Mouse (Mus musculus) intestine, embryonic 15.5 days (tissue): ENCODE data around the gene Ppp1r2. TPM values are rescaled to one million over a fixed set of nuclear protein-coding genes. Genes with fewer than 3 reads are reported as not detected.

Source experiments
- ATAC-seq: fragments of 200-750 bp; cut with Nextera tagmentation; 2 replicates; pipeline ENCODE4 v1.8.0; 2017; ENCODE audit warnings: moderate TSS enrichment, moderate library complexity
- H3K27ac ChIP-seq: fragments of 300-500 bp; sonication (generic); 2 replicates; pipeline ENCODE4 v1.5.1; 2015; ENCODE audit warnings: mild to moderate bottlenecking, inconsistent platforms
- H3K27me3 ChIP-seq: fragments of 300-500 bp; sonication (generic); replicated peaks from 2 replicates; pipeline ENCODE4 v1.6.1; 2015; ENCODE audit warnings: inconsistent platforms
- H3K36me3 ChIP-seq: fragments of 300-500 bp; sonication (generic); 2 replicates; pipeline ENCODE4 v1.6.1; 2015; ENCODE audit warnings: inconsistent platforms
- H3K4me1 ChIP-seq: fragments of 300-500 bp; sonication (generic); replicated peaks from 2 replicates; pipeline ENCODE4 v1.6.1; 2015; ENCODE audit warnings: inconsistent platforms
- H3K4me2 ChIP-seq: fragments of 300-500 bp; sonication (generic); replicated peaks from 2 replicates; pipeline ENCODE4 v1.6.1; 2015; ENCODE audit warnings: mild to moderate bottlenecking, inconsistent platforms
- H3K4me3 ChIP-seq: fragments of 300-500 bp; sonication (generic); replicated peaks from 2 replicates; pipeline ENCODE4 v1.5.1; 2015; ENCODE audit warnings: inconsistent platforms
- H3K9ac ChIP-seq: fragments of 300-500 bp; sonication (generic); 2 replicates; pipeline ENCODE4 v1.6.1; 2015; ENCODE audit warnings: inconsistent platforms
- H3K9me3 ChIP-seq: fragments of 300-500 bp; sonication (generic); 2 replicates; pipeline ENCODE4 v1.6.1; 2016; ENCODE audit warnings: inconsistent platforms
- WGBS: fragments of 180-500 bp; shearing (Covaris S2); methylation state at CpG from one replicate; pipeline ENCODE4 v1.1.7; 2015; 5-methylcytosine and 5-hydroxymethylcytosine counted together
- polyA plus RNA-seq: library from polyadenylated mRNA; unstranded; fragments of >200 nt; fragmentation: Nextera tagmentation; extraction: Ambion mirVana; gene quantifications from 2 replicates; pipeline ENCODE4 v1.2.1, GENCODE M21; 2015

The Ppp1r2 gene
- polyA plus RNA-seq, 1 experiment from 2014 or later: 84.6 TPM

DNA sequence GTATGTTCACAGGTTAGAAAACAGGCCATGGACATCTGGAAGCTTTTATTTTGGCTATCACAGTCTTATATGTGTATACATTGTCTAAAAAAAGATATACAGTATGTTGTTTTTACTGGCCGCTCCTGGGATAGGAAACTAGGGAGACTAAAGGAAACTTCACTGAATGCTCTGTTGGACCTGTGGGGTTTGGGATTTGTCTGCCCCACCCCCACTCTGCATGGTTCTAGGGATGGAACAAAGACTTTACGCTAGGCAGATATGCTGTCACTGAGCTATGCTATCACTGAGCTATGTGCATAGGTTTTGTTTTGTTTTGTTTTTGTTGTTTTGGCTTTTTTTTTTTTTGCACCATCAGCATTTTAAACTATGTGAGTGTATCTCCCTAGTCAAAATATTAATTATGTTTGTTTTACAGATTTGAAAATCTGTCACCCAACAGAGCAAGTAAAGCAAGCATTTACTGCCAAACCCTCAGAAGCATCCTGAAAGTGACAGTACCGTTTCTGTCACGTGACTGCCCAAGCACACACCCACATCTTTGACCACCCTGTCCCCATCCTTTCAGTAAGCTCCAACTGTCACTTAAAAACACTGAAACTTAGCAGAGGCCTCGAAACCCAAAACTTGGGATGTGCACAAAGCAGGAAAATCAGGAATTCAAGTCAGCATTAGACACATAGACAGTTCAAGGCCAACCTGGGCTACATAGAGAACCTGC, 30.3 kb upstream of the Ppp1r2 start:
- 62% methylated on average over 5 of the region's 5 CpGs for WGBS
- no peak for ATAC-seq

GRCm38 (mm10) chr16:31303276-31303675, 28.2 kb upstream of the Ppp1r2 start:
- 72% methylated on average over 10 of the region's 10 CpGs for WGBS
- no peak for ATAC-seq

More for the DNA sequence above, 30.3 kb upstream of the Ppp1r2 start:
- H3K4me3 ChIP-seq: no peak overlapping the region
- no peaks in the 10 kb centered on the region for H3K4me1 ChIP-seq
- no peaks in the 10 kb centered on the region for H3K27me3 ChIP-seq
- no peaks in the 10 kb centered on the region for H3K36me3 ChIP-seq
- H3K4me2 ChIP-seq: no peak overlapping the region
- no peak overlapping the region for H3K27ac ChIP-seq
- H3K9ac ChIP-seq: no peak overlapping the region
- no peaks in the 10 kb centered on the region for H3K9me3 ChIP-seq

GRCm38 (mm10) chr16:31300883-31301532, 25.9 kb upstream of the Ppp1r2 start:
- H3K4me2 ChIP-seq: no peak overlapping the region
- peaks cover 12% of the 10 kb centered on the region; the same call in 1 of the 2 replicates for H3K4me1 ChIP-seq
- H3K9me3 ChIP-seq: no peaks in the 10 kb centered on the region
- ATAC-seq: no peak
- no peaks in the 10 kb centered on the region for H3K36me3 ChIP-seq
- H3K9ac ChIP-seq: no peak overlapping the region
- 88% methylated on average over 6 of the region's 6 CpGs for whole genome bisulfite sequencing
- H3K27me3 ChIP-seq: no peaks in the 10 kb centered on the region
- no peak overlapping the region for H3K4me3 ChIP-seq
- H3K27ac ChIP-seq: no peak overlapping the region

More at GRCm38 (mm10) chr16:31303276-31303675, 28.2 kb upstream of the Ppp1r2 start:
- Histone ChIP-seq H3K4me3 (no peak overlapping the region), H3K27ac (no peak overlapping the region), H3K36me3 (no peaks in the 10 kb centered on the region), H3K4me2 (no peak overlapping the region), H3K9me3 (no peaks in the 10 kb centered on the region), H3K27me3 (no peaks in the 10 kb centered on the region), H3K4me1 (peaks cover 12% of the 10 kb centered on the region; the same call in 1 of the 2 replicates), H3K9ac (no peak overlapping the region)

DNA sequence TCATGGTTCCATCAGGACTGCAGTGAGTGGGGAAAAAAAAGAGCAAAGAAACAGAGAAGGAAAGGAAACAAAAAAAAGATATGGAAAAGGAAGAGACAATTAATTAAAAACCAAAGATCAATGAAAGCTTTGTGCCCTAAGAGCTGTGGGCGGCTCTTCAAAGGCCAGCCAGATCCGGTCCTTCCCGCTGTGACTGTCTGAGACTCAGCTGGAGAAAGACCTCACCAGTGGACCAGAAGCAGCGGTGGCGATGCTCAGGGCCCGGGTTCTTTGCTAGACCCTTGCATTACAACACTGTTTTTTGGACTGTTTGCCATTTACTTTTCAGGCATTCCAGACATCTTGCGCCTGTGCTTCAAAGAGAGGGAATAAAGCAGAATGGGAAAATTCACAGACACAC, 25.4 kb upstream of the Ppp1r2 start:
- no peak for ATAC-seq
- 52% methylated on average over 7 of the region's 7 CpGs for WGBS
- H3K4me1 ChIP-seq: peaks cover 12% of the 10 kb centered on the region; the same call in 1 of the 2 replicates
- no peak overlapping the region for H3K4me2 ChIP-seq
- no peak overlapping the region for H3K9ac ChIP-seq
- no peaks in the 10 kb centered on the region for H3K27me3 ChIP-seq
- no peak overlapping the region for H3K4me3 ChIP-seq
- no peak overlapping the region for H3K27ac ChIP-seq
- no peaks in the 10 kb centered on the region for H3K9me3 ChIP-seq
- no peaks in the 10 kb centered on the region for H3K36me3 ChIP-seq

- Histone ChIP-seq H3K27me3 (no peaks in the 10 kb centered on the region), H3K4me2 (no peak overlapping the region), H3K9me3 (no peaks in the 10 kb centered on the region), H3K36me3 (no peaks in the 10 kb centered on the region), H3K27ac (no peak overlapping the region), H3K9ac (no peak overlapping the region), H3K4me3 (no peak overlapping the region), H3K4me1 (peaks cover 12% of the 10 kb centered on the region; the same call in 1 of the 2 replicates)
- peak; percentile 56 for ATAC-seq
- WGBS: 32% methylated on average over 3 of the region's 3 CpGs
Observed at GRCm38 (mm10) chr16:31299960-31300353, 24.9 kb upstream of the Ppp1r2 start.

- 31% methylated on average over 11 of the region's 11 CpGs for WGBS
- H3K36me3 ChIP-seq: no peaks in the 10 kb centered on the region
- ATAC-seq: no peak
Observed at GRCm38 (mm10) chr16:31299164-31299959, 24.3 kb upstream of the Ppp1r2 start.

GRCm38 (mm10) chr16:31297113-31297512, 22.0 kb upstream of the Ppp1r2 start:
- H3K9ac ChIP-seq: no peak overlapping the region
- H3K4me2 ChIP-seq: no peak overlapping the region
- H3K4me1 ChIP-seq: peaks cover 12% of the 10 kb centered on the region; the same call in 1 of the 2 replicates
- no peak for ATAC-seq
- WGBS: 89% methylated on average over 7 of the region's 7 CpGs
- H3K4me3 ChIP-seq: no peak overlapping the region
- H3K27ac ChIP-seq: no peak overlapping the region
- no peaks in the 10 kb centered on the region for H3K36me3 ChIP-seq
- no peaks in the 10 kb centered on the region for H3K27me3 ChIP-seq
- H3K9me3 ChIP-seq: no peaks in the 10 kb centered on the region

More at GRCm38 (mm10) chr16:31299164-31299959, 24.3 kb upstream of the Ppp1r2 start:
- H3K4me1 ChIP-seq: peaks cover 12% of the 10 kb centered on the region; the same call in 1 of the 2 replicates
- H3K9ac ChIP-seq: no peak overlapping the region
- no peak overlapping the region for H3K27ac ChIP-seq
- no peaks in the 10 kb centered on the region for H3K9me3 ChIP-seq
- no peak overlapping the region for H3K4me2 ChIP-seq
- H3K27me3 ChIP-seq: no peaks in the 10 kb centered on the region
- H3K4me3 ChIP-seq: no peak overlapping the region

DNA sequence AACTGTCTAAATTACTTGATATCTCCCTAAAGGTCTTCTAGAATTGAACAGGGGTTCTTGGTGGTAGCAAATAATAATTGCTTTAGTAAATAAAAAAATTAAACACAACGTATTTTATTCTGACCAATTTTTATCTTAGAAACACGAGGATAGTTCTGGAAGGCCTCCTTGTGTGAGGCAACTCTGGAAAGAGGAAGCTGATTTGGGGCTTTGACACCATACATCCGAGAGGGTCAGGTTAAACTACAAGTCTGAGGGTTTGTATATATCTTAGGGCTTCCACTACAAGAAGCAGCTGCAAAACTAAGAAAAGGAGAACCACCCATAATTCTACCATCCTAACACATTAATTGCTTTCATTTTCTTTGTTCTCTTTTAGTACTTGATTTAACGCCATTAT, 18.7 kb upstream of the Ppp1r2 start:
- Histone ChIP-seq H3K4me1 (peaks cover 9% of the 10 kb centered on the region; the same call in 1 of the 2 replicates), H3K4me2 (no peak overlapping the region), H3K4me3 (no peak overlapping the region), H3K27ac (no peak overlapping the region), H3K9me3 (no peaks in the 10 kb centered on the region), H3K27me3 (no peaks in the 10 kb centered on the region), H3K36me3 (no peaks in the 10 kb centered on the region), H3K9ac (no peak overlapping the region)
- no peak for ATAC-seq
- WGBS: 60% methylated on average over 4 of the region's 4 CpGs

GRCm38 (mm10) chr16:31290751-31291365, 15.8 kb upstream of the Ppp1r2 start:
- Histone ChIP-seq H3K4me3 (no peak overlapping the region), H3K27me3 (no peaks in the 10 kb centered on the region), H3K9ac (no peak overlapping the region), H3K36me3 (no peaks in the 10 kb centered on the region), H3K4me2 (no peak overlapping the region), H3K27ac (peak overlapping the region; percentile 34; the same call in 1 of the 2 replicates), H3K9me3 (no peaks in the 10 kb centered on the region), H3K4me1 (peaks cover 9% of the 10 kb centered on the region; the same call in 1 of the 2 replicates)
- peak; percentile 46; the same call in 1 of the 2 replicates for ATAC-seq
- WGBS: 76% methylated on average over 7 of the region's 7 CpGs

- peaks cover 9% of the 10 kb centered on the region; the same call in 1 of the 2 replicates for H3K4me1 ChIP-seq
- H3K27ac ChIP-seq: peak overlapping the region; percentile 34; the same call in 1 of the 2 replicates
- 19% methylated on average over 10 of the region's 10 CpGs for WGBS
- H3K27me3 ChIP-seq: no peaks in the 10 kb centered on the region
- peak; percentile 95 for ATAC-seq
- H3K9ac ChIP-seq: no peak overlapping the region
- H3K4me2 ChIP-seq: no peak overlapping the region
- H3K36me3 ChIP-seq: no peaks in the 10 kb centered on the region
- H3K9me3 ChIP-seq: no peaks in the 10 kb centered on the region
- H3K4me3 ChIP-seq: no peak overlapping the region
Observed at GRCm38 (mm10) chr16:31290281-31290680, 15.2 kb upstream of the Ppp1r2 start.

DNA sequence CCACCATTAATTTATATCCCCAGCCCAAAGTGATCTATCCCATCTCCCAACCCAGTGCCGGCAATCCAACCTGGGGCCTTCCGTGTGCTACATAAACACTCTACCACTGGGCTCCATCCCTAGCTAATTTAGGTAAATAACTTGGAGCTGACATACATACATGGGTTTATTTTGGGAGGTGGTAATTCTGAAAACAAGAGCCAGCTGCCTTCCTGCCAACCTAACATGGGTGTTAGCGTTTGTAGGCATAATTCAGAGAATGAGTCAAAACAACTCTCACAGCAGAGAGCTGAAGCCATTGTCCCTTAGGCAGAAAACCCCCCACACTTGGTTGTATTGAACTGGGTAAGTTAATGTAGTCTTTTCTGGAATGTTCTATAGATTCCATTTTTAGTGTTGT, 12.6 kb upstream of the Ppp1r2 start:
- WGBS: 82% methylated on average over 3 of the region's 3 CpGs
- H3K9me3 ChIP-seq: no peaks in the 10 kb centered on the region
- no peaks in the 10 kb centered on the region for H3K27me3 ChIP-seq
- no peak for ATAC-seq
- no peaks in the 10 kb centered on the region for H3K36me3 ChIP-seq
- no peak overlapping the region for H3K4me3 ChIP-seq
- peaks cover 9% of the 10 kb centered on the region; the same call in 1 of the 2 replicates for H3K4me1 ChIP-seq
- no peak overlapping the region for H3K27ac ChIP-seq
- H3K4me2 ChIP-seq: no peak overlapping the region
- no peak overlapping the region for H3K9ac ChIP-seq
